Mouse (Mus musculus): Measurements from ENCODE around the gene Tsr3.

- no peak for TF ChIP-seq CTCF (IDR thresholded peaks at IDR 0.05; ENCODE audit: extremely low read depth, insufficient read length, insufficient replicate concordance, low read depth, low read length)
- TF ChIP-seq POLR2A (IDR thresholded peaks at IDR 0.05; ENCODE audit: low read depth, low read length) = no peak
Observed at GRCm38 (mm10) chr17:25227991-25228390, 12.0 kb upstream of the Tsr3 start.
